Mouse (Mus musculus): ENCODE measurements around the gene Gli2.

The Gli2 gene

DNA sequence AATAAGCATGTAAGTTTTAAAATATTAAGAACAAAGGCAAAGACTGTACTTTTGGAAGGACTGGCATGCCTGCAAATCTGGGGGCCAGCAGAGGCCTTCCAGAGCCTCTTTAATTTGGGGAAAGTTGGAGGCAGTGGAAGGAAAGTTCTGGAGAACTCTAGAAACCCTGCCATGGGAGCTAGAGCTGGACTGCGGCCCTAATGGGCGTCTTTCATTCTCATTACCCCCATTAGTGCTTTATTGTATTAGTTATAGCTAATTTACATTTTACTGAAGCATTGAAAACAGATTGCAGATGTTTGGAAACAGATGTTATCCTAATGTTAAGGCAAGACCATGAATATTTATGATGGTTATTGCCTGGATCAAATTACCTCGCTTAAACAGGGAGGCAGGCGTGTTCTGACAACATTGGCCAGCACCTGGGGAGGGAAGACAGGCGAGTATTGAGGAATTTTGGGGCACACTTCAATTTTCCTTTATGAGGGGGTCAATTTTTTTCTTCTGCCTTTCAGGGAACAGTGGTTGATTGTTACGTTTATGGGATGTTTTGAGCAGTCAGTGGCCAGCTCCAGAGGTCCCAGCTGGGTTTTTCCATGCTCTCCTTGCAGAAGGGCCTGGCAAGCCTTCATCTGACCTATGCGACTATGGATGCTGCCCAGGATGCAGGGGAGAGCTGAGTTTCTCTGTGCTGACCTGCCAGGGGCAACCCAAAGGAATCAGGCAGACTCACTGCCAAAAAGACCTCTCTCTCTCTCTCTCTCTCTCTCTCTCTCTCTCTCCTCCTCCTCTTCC lies 253.9 kb downstream of the Gli2 start:
- no peak for DNase-seq (ENCODE audit: low read depth)

- DNase-seq (ENCODE audit: low read depth), result no peak
These were observed 257.8 kb downstream of the Gli2 start for GRCm38 (mm10) chr1:118795415-118796167.

DNA sequence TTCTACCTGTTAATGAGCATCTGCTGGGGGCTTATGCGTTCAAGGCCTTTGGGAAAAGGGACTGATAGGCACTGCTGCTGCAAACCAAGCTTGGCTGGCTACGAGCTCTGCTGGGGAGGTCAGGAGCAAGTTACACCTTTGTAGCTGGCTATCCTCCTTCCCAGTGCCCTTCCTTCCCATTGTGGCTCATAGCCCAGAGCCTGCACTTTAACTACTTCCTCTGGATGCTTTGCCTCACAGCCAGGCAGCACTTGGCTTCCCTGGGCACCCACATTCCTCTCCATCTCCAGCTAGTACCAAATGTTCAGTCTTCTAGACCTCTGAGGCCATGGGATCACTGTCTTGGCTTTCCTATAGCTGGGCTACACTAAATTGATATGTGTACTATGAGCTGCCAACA lies 263.5 kb downstream of the Gli2 start:
- no peak for DNase-seq (ENCODE audit: low read depth)

- no peak for DNase-seq (ENCODE audit: low read depth)
These were observed 264.0 kb downstream of the Gli2 start for GRCm38 (mm10) chr1:118789468-118789867.

DNA sequence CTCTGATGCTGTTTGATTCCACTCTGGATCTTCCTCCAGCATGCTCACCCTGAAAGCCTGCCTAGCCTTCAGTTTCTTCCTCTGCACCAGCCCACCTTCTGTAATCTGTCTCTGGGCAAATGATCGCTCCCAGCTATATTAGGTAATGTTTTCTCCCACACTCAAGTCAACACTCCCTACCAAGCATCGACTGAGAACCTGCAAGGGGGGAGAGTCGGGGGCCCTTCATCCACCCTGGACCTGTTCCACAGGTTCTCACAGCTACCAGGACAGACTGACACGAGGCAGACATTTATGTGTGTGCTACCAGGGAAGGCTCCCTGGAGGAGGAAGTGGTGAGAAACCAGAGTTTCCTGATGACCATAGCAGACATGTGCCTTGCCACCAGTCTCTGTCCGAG lies 264.6 kb downstream of the Gli2 start:
- no peak for DNase-seq (ENCODE audit: low read depth)

- DNase-seq (ENCODE audit: low read depth), result no peak
These were observed 265.9 kb downstream of the Gli2 start for GRCm38 (mm10) chr1:118787486-118787885.

Data from fibroblast of lung, adult 2 months (primary cell).